Mouse (Mus musculus) induced T-regulatory cell, adult 2 months (primary cell): ENCODE data around the gene Taar3.
A peak's percentile ranks its signal among the peaks of the same experiment; 100 is the strongest.

Experiments
- DNase-seq: peaks from one replicate; pipeline ENCODE4 v3.0.0-alpha.2; 2012; ENCODE audit warnings: low read depth

Gene Taar3

DNA sequence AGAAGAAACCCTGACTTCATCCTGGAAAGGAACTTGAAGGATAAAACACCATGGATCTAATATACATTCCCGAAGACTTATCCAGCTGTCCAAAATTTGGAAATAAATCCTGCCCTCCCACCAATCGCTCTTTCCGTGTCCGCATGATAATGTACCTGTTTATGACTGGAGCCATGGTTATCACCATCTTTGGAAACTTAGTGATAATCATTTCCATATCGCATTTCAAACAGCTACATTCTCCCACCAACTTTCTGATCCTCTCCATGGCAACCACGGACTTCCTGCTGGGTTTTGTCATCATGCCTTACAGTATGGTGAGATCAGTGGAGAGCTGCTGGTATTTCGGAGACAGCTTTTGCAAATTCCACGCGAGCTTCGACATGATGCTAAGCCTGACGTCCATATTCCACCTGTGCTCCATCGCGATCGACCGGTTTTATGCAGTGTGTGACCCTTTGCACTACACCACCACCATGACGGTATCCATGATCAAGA, at the start of gene Taar3:
Gene Taar3, plus strand, starts transcription at position 51 of the 498 bp plus-strand sequence.
- no peak for DNase-seq

DNA sequence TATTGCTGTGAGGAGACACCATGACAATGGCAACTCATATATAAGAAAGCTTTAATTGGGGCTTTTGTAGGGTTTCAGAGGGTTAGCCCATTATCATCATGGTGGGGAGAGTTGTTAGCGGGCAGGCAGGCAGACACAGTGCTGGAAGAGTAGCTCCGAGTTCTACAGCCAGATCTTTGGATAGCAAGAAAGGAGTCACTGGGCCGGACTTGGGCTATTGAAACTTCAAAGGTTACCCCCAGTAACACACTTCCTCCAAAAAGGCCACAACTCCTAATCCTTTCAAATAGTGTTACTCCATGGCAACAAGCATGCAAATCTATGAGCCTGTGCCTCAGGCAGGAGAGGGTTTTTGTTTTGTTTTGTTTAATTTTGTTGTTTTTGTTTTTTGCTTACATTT, 48.2 kb upstream of the Taar3 start:
- no peak for DNase-seq

- DNase-seq: no peak
Observed at GRCm38 (mm10) chr10:23905661-23906060, 43.7 kb upstream of the Taar3 start.

DNA sequence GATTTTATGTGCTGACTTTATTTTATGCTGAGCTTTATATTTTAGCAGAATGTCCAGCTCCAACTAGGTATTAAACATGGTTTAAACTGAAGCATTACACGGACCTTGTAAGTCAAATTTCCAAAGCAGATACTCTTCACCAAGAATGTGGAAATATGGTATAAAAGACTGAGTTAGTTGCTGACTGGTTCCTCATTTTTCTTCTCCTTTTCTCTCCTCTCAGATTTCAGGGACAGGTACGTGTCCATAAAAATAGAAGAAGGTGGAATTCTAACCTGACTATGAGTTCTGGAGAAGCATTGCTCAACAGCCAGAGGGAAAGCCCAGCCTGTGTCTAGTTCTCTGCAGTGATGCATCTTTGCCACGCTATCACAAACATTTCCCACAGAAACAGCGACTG, 29.3 kb upstream of the Taar3 start, which contains the start of gene Taar1:
Gene Taar1, plus strand, starts transcription at position 301 of the 400 bp plus-strand sequence.
- DNase-seq: no peak

DNA sequence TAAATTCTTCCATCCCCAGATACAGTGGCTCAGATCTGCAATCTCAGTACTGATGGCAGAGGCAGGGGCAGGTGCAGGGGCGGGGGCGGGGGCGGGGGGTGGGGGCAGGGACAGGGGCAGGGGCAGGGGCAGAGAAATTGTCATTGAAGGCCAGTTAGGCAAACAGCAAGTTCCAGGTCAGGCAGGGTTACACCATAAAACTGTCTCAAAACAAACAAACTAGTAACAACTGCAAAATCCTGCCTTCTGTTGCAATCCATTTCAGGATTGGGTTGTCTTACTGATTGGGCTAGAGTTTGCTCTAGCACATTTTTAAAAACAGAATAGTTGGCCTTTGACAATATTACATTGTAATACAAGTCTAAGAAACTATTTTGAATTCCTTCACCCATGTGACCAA, 26.9 kb upstream of the Taar3 start:
- DNase-seq: no peak

DNA sequence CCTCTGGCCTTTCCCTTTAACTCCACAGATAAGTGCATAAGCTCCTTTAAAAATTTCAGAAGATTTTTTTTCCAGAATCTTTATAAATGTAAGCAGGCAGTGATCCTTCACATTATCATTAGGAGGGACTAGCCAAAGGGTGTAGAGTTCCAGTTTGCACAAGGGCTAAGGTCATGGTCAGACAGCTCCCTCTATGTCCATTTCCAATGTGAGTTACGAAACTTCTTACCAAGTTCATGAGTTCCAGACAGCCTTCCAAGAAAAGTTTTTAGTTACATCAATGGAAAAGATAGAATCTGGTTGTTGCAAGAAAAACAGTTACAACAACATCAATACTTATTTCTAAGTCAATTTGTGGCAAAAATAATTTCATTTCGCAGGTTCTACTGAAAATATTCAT, 25.4 kb upstream of the Taar3 start:
- no peak for DNase-seq

GRCm38 (mm10) chr10:23937613-23938012, 11.7 kb upstream of the Taar3 start:
- DNase-seq: no peak

DNA sequence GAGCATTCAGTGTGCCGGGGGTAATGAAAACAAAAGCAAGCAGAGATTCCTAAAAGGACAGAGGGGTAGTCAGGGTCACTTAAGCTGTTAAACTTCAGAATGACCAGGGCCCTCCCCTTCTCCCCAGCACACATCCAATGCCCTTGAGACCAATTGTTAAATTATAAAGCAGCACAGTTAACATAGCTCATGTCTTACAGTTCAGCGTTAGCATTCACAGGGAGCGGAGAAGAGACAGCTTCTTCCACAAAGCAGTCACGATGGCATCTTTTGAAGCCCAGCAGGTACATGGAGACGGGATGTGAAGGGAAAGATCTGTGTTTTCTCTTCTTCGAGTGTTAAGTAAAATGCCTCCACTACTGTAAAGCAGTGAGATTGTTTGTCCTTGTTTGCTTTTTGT, 11.0 kb upstream of the Taar3 start, which contains the start of gene Taar2:
Gene Taar2, plus strand, starts transcription at position 261 of the 400 bp plus-strand sequence.
- no peak for DNase-seq

DNA sequence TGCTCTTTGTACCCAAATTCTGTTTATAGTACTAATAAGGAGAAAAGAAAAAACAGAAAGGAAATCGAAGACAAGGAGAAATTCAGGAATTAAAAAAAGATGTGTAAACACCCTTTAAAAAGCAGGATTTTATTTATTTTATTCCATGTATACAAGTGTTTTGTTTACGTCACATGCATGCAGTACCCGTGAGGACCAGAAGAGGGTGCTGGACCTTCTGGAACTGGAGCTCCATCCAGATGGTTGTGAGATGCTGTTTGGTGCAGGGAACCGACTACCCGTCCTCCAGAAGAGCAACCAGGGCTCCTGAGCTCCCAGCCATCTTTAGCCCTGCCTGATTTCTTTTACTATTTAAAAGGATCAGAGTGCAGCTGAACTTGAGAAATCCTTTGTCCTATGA, 6.9 kb upstream of the Taar3 start:
- DNase-seq: peak; percentile 35

- no peak for DNase-seq
Observed at GRCm38 (mm10) chr10:23948026-23948425, 1.3 kb upstream of the Taar3 start.

DNA sequence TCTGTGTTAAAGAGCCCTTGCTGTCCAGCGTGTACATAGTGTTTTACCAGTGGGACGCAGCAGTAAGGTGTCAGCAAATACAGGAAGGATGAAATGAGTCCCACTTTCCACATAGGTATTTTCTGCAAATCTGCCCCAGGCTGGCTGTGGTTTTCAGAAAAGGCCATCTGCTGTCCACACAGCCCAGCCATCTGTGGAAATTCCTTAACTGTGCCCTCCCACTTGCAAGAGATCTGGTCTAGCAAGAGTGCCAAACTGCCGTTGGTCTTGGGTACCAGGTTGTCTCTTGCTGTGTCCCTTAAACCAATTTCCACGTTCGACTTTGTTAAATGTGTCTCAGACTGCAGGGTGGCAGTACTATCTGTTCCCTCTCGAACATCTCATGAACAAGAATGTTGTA, 2.4 kb downstream of the Taar3 start:
- no peak for DNase-seq

- DNase-seq: no peak
Observed at GRCm38 (mm10) chr10:23959071-23959470, 9.7 kb downstream of the Taar3 start.

DNA sequence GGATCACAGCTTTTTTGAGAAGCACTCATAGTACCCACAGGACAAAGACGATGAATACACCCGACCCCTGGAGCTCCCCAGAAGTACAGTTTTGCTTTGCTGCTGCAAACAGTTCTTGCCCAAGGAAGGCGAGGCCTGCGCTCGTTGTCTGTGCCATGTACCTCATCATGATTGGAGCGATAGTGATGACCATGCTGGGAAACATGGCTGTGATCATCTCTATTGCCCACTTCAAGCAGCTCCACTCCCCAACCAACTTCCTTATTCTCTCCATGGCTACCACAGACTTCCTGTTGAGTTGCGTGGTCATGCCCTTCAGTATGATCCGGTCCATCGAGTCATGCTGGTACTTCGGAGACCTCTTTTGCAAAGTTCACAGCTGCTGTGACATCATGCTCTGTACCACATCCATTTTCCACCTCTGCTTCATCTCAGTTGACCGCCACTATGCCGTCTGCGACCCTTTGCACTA, 11.1 kb downstream of the Taar3 start, which contains the start of gene Taar4:
Gene Taar4, plus strand, starts transcription at position 51 of the 472 bp plus-strand sequence.
- DNase-seq: no peak

DNA sequence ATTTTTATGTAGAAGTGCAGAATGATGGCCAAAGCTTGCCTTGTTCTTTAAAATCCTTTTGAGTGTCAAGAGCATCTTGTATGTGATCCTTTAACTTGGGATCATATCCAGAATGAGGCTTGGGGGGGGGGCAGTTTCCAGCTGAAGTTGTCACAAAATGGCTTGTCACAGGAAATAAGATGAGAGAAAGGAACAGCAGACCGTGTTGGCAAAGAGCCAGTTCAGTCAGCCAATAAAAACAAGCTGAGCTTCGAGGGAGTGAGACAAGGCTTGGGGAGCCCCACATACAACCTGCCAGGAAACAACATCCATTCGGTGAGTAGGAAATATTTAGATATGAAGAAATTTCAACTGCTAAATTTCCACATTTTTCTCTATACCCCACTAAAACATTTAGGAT, 14.1 kb downstream of the Taar3 start:
- no peak for DNase-seq

DNA sequence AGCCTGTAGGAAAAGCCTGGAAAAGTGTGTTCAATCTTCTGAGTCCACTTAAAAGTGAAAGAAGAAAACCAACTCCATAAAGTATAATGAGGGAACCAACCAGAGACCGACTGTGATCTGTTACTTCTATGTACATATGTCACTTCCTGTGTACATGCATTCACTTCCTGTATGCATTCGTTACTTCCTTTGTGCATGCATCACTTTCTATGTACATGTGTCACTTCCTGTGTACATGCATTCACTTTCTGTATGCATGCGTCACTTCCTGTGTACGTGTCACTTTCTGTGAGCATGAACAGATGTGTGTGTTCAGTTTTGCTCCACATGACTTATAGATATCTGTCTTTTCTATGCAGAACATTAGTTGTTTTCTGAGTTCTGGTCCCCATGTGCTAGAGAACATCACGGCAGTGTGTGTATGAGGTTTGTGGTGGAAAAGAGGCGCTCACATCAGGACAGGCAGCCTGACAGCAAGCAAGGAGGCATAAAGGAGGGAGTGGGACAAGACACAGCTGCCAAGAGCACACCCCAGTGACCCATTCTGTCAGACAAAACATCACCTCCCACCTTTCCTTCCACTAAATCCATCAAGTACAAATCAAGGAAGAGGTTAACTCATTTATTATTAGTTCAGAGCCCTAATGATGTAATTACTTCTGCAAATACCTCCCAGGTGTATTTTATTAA, 15.7 kb downstream of the Taar3 start:
- DNase-seq: peak; percentile 7

GRCm38 (mm10) chr10:23970656-23971165, 21.4 kb downstream of the Taar3 start, which contains the start of gene Taar5:
Gene Taar5, plus strand, starts transcription at chr10:23970706.
- DNase-seq: no peak

- DNase-seq: no peak
Observed at GRCm38 (mm10) chr10:23971256-23971655, 21.9 kb downstream of the Taar3 start.

DNA sequence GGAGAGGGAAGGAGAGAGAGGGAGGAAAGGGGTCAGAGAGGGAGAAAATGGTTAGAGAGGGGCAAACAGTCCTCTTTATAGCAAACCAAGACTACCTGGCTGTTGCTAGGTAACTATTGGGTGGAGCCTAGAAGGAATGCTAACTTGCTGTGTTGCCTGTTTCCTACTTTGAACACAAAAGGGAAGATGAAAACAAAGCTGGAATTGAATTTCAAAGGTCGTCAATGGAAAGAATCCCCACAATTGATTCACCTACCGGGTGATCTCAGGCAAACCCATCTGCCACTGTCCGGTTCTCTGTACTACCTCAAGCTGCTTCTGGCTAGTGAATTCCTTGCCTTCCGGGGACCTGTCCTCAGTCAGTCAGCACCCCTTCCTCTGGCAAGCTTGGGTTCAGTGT, 28.6 kb downstream of the Taar3 start:
- no peak for DNase-seq

DNA sequence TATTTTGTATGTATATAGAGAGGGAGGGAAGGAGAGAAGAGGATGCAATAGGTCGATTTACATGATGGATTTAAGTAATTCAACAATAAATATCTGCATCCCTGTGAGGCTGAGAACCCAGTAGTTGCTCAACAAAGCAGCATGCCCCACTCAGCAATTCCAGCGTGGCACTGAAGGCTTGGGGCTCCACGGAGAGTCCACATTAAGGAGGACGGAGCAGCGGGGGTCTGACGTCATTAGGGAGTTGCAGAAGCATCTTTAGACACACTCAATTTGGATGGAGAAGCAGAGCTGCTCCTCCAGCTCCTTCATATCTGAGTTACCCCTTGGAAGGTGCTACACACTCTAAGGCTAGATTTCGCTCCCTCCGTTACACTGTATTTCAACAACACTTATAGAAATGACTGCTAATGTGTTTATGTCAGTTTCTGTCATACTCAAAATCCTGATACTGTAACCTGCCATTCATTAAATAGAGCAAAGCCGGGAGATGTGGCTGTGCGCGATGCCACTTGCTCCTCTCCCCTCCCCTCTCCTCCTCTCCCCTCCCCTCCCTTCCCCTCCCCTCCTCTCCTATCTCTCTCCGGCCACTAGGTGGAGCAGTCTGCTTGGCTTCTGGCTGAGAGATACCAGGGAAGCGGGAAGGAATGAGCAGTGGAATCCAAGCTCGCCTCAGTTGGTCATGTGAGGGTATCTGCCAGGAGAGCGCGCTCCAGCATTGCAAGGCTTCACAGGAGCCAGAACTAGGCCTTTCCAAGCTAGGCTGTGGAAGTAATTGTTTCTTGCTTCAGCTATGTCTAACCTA, 29.7 kb downstream of the Taar3 start:
- peak; percentile 45 for DNase-seq

DNA sequence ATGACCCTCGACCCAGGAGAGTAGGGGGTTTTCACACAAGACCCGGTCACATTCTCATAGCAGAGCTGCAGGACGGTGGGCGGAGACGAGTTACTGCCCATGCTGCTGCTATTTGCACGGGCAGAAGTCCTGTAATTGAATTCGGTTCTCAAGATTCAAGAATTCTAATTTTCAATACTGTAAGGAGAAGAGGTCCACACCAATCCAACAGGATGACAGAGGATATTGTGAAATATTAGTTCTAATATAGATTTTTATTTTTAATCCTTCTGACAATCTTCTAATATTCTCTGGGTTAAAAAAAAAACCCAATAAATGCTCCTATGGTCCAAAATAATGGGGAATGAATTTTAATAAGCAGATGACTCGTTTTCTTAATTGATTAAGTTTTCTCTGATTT, 36.2 kb downstream of the Taar3 start, which contains the start of gene Taar6:
Gene Taar6, minus strand, starts transcription at position 101 of the 400 bp plus-strand sequence.
- no peak for DNase-seq

- no peak for DNase-seq
Observed at GRCm38 (mm10) chr10:23986419-23986818, 37.1 kb downstream of the Taar3 start.

DNA sequence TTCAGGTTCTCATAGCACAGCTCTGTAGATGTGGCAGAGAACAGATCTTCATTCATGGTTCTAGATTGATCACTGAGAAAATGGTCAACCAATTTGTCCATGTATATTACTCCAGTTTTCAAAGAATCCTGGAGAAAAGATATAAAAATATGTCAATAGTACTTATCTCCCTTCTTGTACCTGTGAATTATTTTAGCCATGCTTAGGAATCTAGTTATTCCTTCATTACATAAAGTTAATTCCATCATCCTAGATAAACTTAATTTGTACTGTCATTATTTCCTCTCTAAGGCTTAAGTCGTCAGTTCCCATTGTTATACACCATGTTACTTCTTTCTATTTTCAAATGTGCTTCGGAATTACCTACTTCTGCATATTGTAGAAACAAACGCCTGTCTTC, 44.0 kb downstream of the Taar3 start, which contains the start of gene Taar7a:
Gene Taar7a, minus strand, starts transcription at position 101 of the 400 bp plus-strand sequence.
- DNase-seq: no peak
